Mouse (Mus musculus) heart, postnatal 14 days (tissue): Measurements from ENCODE around the gene Prkar1a. TPM values are rescaled to one million over a fixed set of nuclear protein-coding genes. Genes with fewer than 3 reads are reported as not detected.

Experiments used
- total RNA-seq, 2 experiments: library from RNA; stranded (reverse); gene quantifications; 2 replicates each; pipeline ENCODE4 v1.2.3; 2021

Prkar1a gene
- total RNA-seq, 2 experiments from 2014 or later, result 365 to 412 TPM

Other genes with a start within 250 kb of the Prkar1a start
- not detected for gene 9930022D16Rik, start 235.5 kb upstream of the Prkar1a start, total RNA-seq
- 10 to 100 TPM; 42.5 to 46.1 TPM for gene Amz2, start 223.5 kb upstream of the Prkar1a start, total RNA-seq
- 1 to 10 TPM; 2.7 to 2.8 TPM for gene Arsg, start 176.0 kb upstream of the Prkar1a start, total RNA-seq
- 1 to 10 TPM; 7.3 to 7.7 TPM for gene Slc16a6, start 175.8 kb upstream of the Prkar1a start, total RNA-seq
- 100 to 1,000 TPM in 1 of 2 experiments, 10 to 100 TPM in 1; 98.4 to 101 TPM for gene Wipi1, start 37.4 kb upstream of the Prkar1a start, total RNA-seq
- gene Fam20a, start 72.9 kb downstream of the Prkar1a start, total RNA-seq, result 1 to 10 TPM; 5.5 to 5.7 TPM
- not detected for gene 1700012B07Rik, start 178.6 kb downstream of the Prkar1a start, total RNA-seq